Mouse (Mus musculus): Measurements from ENCODE around the gene Axl. TPM values are rescaled to one million over a fixed set of nuclear protein-coding genes. Genes with fewer than 3 reads are reported as not detected.
A peak's percentile ranks its signal among the peaks of the same experiment; 100 is the strongest.

Axl gene
- total RNA-seq, 1 experiment, result 56.5 TPM

DNA sequence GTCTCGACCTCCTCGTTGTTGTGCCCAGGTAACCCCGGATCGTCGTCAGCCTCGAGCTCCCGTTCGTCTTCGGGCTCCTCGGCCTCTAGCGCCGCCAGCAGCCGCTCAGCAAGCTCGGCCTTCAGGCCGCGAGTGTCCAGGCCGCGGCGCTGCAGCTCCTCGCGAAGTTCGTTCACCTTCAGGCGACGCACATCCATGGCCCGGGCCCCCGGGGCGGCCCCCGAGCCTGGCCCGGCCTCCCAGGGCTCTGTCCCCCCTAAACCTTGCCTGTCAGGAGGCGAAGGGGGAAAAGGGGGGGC is 34.1 kb downstream of the Axl start:
- Histone ChIP-seq H3K9me3 (ENCODE audit: control insufficient read depth, insufficient read depth, low read depth, low read length) (no peaks in the 10 kb centered on the region), H3K36me3 (ENCODE audit: control insufficient read depth, insufficient read depth, low read length, poor library complexity, severe bottlenecking) (peaks cover 8% of the 10 kb centered on the region), H3K9ac (ENCODE audit: insufficient read depth, low read depth, low read length, poor library complexity, severe bottlenecking) (peak overlapping the region; percentile 100), H3K4me3 (ENCODE audit: insufficient read depth in 1 of 2, low read depth in 1 of 2, low read length in 2 of 2, poor library complexity in 1 of 2, severe bottlenecking in 1 of 2) (peak overlapping the region; percentile 95 to 97), H3K27ac (ENCODE audit: insufficient read depth, low read depth, low read length, poor library complexity, severe bottlenecking) (peak overlapping the region; percentile 92), H3K4me1 (ENCODE audit: control insufficient read depth in 2 of 2, insufficient read depth in 2 of 2, low read length in 2 of 2, poor library complexity in 1 of 2) (peaks cover 2 to 4% of the 10 kb centered on the region in 2 experiments; a peak in 1 of 4 replicates)
- in situ Hi-C loops (cut with MboI; ENCODE audit: low sequenced_read_pairs in 2 of 2, unreplicated experiment in 2 of 2), result loop anchor here in 1 of 2 experiments (10.0 kb wide), 1 partner anchor 50 kb away; no protein-coding TSS in a partner anchor
- TF ChIP-seq ZC3H11A (IDR thresholded peaks at IDR 0.05; ENCODE audit: borderline replicate concordance, low read depth, low read length) (no peak), ZNF384 (IDR thresholded peaks at IDR 0.05; ENCODE audit: low read depth, low read length) (no peak), HCFC1 (IDR thresholded peaks at IDR 0.05; ENCODE audit: borderline replicate concordance, insufficient read depth, low read length) (no peak), CHD2 (IDR thresholded peaks at IDR 0.05; ENCODE audit: low read depth, low read length) (no peak), MAFK (IDR thresholded peaks at IDR 0.05; ENCODE audit: insufficient read depth, low read depth, low read length) (no peak)
- no peak for DNase-seq (ENCODE audit: low read depth, low spot score)

DNA sequence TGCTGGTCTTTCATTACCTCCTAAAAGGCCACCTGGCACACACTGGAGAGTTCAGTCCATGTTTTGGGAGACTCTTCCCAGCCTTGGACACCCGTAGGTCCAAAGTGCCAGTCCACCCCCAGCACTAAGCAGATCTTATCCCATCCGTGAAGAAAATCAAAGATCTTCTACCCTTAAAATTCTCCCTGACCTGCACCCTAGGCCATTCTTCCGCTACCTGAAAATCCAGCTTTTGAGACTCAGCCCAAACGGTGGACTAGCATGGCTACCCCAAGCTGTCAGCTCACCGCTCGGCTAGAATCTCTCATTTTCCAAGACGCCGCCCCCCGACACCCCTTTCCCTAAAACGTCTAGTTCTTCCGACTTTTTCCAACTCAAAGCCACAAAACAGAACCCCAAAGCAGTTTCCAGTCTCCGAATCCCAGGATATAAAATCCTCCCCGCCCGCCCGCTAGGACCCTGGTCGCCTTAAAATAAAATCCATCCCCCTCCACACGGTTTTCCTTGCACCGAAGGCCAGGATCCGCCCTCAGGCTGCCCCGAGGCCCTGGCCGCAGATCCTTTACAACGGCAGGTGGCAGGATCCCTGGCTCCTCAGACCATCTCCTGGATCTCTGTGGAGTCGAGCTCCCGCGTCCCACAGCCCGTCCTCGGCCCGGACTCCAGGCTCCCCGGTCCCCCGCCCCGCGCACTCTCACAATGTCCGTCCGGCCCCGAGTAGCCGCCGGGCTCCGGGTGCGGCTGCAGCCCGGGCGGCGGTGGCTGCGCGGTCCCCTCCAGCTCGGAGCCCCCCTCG is 34.7 kb downstream of the Axl start:
- Histone ChIP-seq H3K9ac (ENCODE audit: insufficient read depth, low read depth, low read length, poor library complexity, severe bottlenecking) (peak overlapping the region; percentile 100), H3K4me1 (ENCODE audit: control insufficient read depth in 2 of 2, insufficient read depth in 2 of 2, low read length in 2 of 2, poor library complexity in 1 of 2) (peaks cover 2 to 4% of the 10 kb centered on the region in 2 experiments; a peak in 1 of 4 replicates), H3K9me3 (ENCODE audit: control insufficient read depth, insufficient read depth, low read depth, low read length) (no peaks in the 10 kb centered on the region), H3K4me3 (ENCODE audit: insufficient read depth in 1 of 2, low read depth in 1 of 2, low read length in 2 of 2, poor library complexity in 1 of 2, severe bottlenecking in 1 of 2) (peak overlapping the region; percentile 95 to 97), H3K36me3 (ENCODE audit: control insufficient read depth, insufficient read depth, low read length, poor library complexity, severe bottlenecking) (peaks cover 13% of the 10 kb centered on the region), H3K27ac (ENCODE audit: insufficient read depth, low read depth, low read length, poor library complexity, severe bottlenecking) (peak overlapping the region; percentile 92)
- in situ Hi-C loops (cut with MboI; ENCODE audit: low sequenced_read_pairs in 2 of 2, unreplicated experiment in 2 of 2), result loop anchor here in 1 of 2 experiments (10.0 kb wide), 1 partner anchor 51 kb away; no protein-coding TSS in a partner anchor
- TF ChIP-seq HCFC1 (IDR thresholded peaks at IDR 0.05; ENCODE audit: borderline replicate concordance, insufficient read depth, low read length), result no peak
- no peak for TF ChIP-seq CHD2 (IDR thresholded peaks at IDR 0.05; ENCODE audit: low read depth, low read length)
- TF ChIP-seq ZC3H11A (IDR thresholded peaks at IDR 0.05; ENCODE audit: borderline replicate concordance, low read depth, low read length), result no peak
- TF ChIP-seq ZNF384 (IDR thresholded peaks at IDR 0.05; ENCODE audit: low read depth, low read length), result no peak
- no peak for TF ChIP-seq MAFK (IDR thresholded peaks at IDR 0.05; ENCODE audit: insufficient read depth, low read depth, low read length)
- DNase-seq (ENCODE audit: low read depth, low spot score), result no peak

DNA sequence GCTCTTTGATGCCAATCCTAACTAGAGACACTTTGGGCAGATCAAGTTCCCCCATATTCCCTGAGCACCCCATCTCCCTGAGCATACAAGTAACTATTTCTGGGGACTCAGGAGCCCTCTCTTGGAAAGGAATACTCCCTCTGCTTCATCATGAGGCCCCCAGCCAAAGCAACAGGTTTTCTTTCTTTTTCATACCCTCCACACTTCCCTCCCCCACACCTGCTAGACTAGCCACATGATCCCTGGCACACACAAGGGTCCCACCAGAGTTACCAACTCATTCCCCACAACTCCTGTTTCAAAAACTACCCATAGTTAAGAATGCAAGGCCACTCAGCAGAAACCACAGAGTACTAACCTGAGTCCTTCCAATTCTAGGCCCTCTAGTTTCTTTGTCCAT is 35.4 kb downstream of the Axl start:
- in situ Hi-C loops (cut with MboI; ENCODE audit: low sequenced_read_pairs in 2 of 2, unreplicated experiment in 2 of 2), result loop anchor here in 1 of 2 experiments (10.0 kb wide), 1 partner anchor 52 kb away; no protein-coding TSS in a partner anchor
- peaks cover 2 to 4% of the 10 kb centered on the region in 2 experiments; a peak in 1 of 4 replicates for H3K4me1 ChIP-seq (ENCODE audit: control insufficient read depth in 2 of 2, insufficient read depth in 2 of 2, low read length in 2 of 2, poor library complexity in 1 of 2)
- H3K36me3 ChIP-seq (ENCODE audit: control insufficient read depth, insufficient read depth, low read length, poor library complexity, severe bottlenecking), result peaks cover 21% of the 10 kb centered on the region
- H3K4me3 ChIP-seq (ENCODE audit: insufficient read depth in 1 of 2, low read depth in 1 of 2, low read length in 2 of 2, poor library complexity in 1 of 2, severe bottlenecking in 1 of 2), result peak overlapping the region; percentile 95 to 97
- no peak for DNase-seq (ENCODE audit: low read depth, low spot score)
- no peak for TF ChIP-seq HCFC1 (IDR thresholded peaks at IDR 0.05; ENCODE audit: borderline replicate concordance, insufficient read depth, low read length)
- TF ChIP-seq MAFK (IDR thresholded peaks at IDR 0.05; ENCODE audit: insufficient read depth, low read depth, low read length), result no peak
- TF ChIP-seq ZC3H11A (IDR thresholded peaks at IDR 0.05; ENCODE audit: borderline replicate concordance, low read depth, low read length), result no peak
- no peak for TF ChIP-seq CHD2 (IDR thresholded peaks at IDR 0.05; ENCODE audit: low read depth, low read length)
- TF ChIP-seq ZNF384 (IDR thresholded peaks at IDR 0.05; ENCODE audit: low read depth, low read length), result no peak
- peak overlapping the region; percentile 100 for H3K9ac ChIP-seq (ENCODE audit: insufficient read depth, low read depth, low read length, poor library complexity, severe bottlenecking)
- no peak overlapping the region for H3K27ac ChIP-seq (ENCODE audit: insufficient read depth, low read depth, low read length, poor library complexity, severe bottlenecking)
- no peaks in the 10 kb centered on the region for H3K9me3 ChIP-seq (ENCODE audit: control insufficient read depth, insufficient read depth, low read depth, low read length)

DNA sequence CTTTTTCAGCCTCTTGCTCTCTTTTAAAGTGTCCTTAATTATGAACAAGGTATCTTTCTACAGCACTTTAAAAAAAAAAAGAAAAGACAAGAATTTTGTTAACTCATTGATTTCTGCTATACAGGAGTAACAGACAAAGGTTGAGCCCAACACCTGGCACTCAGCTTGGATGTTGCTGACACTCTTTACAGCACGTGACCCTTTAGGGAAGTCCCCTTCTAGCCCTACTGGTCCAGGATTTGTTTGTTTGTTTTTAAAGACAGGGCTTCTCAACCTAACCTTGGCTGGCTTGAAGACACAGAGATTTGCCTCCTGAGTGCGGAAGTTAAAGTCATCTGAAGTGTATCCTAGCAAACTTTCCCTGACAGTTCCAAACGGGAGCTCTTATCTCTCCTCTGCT is 41.7 kb downstream of the Axl start:
- TF ChIP-seq HCFC1 (IDR thresholded peaks at IDR 0.05; ENCODE audit: borderline replicate concordance, insufficient read depth, low read length) (no peak), ZC3H11A (IDR thresholded peaks at IDR 0.05; ENCODE audit: borderline replicate concordance, low read depth, low read length) (no peak), MAFK (IDR thresholded peaks at IDR 0.05; ENCODE audit: insufficient read depth, low read depth, low read length) (no peak), CHD2 (IDR thresholded peaks at IDR 0.05; ENCODE audit: low read depth, low read length) (no peak), ZNF384 (IDR thresholded peaks at IDR 0.05; ENCODE audit: low read depth, low read length) (no peak)
- in situ Hi-C loops (cut with MboI; ENCODE audit: low sequenced_read_pairs in 2 of 2, unreplicated experiment in 2 of 2), result no loop called here
- no peak for DNase-seq (ENCODE audit: low read depth, low spot score)
- Histone ChIP-seq H3K9me3 (ENCODE audit: control insufficient read depth, insufficient read depth, low read depth, low read length) (no peaks in the 10 kb centered on the region), H3K27ac (ENCODE audit: insufficient read depth, low read depth, low read length, poor library complexity, severe bottlenecking) (no peak overlapping the region), H3K4me1 (ENCODE audit: control insufficient read depth in 2 of 2, insufficient read depth in 2 of 2, low read length in 2 of 2, poor library complexity in 1 of 2) (no peaks in the 10 kb centered on the region), H3K9ac (ENCODE audit: insufficient read depth, low read depth, low read length, poor library complexity, severe bottlenecking) (no peak overlapping the region), H3K4me3 (ENCODE audit: insufficient read depth in 1 of 2, low read depth in 1 of 2, low read length in 2 of 2, poor library complexity in 1 of 2, severe bottlenecking in 1 of 2) (no peak overlapping the region), H3K36me3 (ENCODE audit: control insufficient read depth, insufficient read depth, low read length, poor library complexity, severe bottlenecking) (peaks cover 65% of the 10 kb centered on the region)
